Mouse (Mus musculus): ENCODE measurements around the gene Mrps9. TPM values are rescaled to one million over a fixed set of nuclear protein-coding genes. Genes with fewer than 3 reads are reported as not detected.

Mrps9 gene
- total and polyA plus RNA-seq, 3 experiments, result 89.9 to 134 (median 111) TPM

- Histone ChIP-seq H3K4me2 (ENCODE audit: insufficient read depth, low read depth, poor library complexity, severe bottlenecking) (no peak overlapping the region), H3K79me2 (replicated peaks; ENCODE audit: control insufficient read depth, extremely low read depth, insufficient read depth, poor library complexity, severe bottlenecking) (peaks cover 4% of the 10 kb centered on the region; the same call in 1 of the 2 replicates), H3K27ac (ENCODE audit: insufficient read depth, low read depth) (no peak overlapping the region), H3K36me3 (replicated peaks in 1 of 2; ENCODE audit: control insufficient read depth in 1 of 2, insufficient read depth in 1 of 2, low read length in 1 of 2) (peaks cover 14 to 60% of the 10 kb centered on the region in 2 experiments), H3K27me3 (replicated peaks) (no peaks in the 10 kb centered on the region), H3K9me3 (replicated peaks; ENCODE audit: low read length) (no peaks in the 10 kb centered on the region), H3K4me1 (ENCODE audit: control insufficient read depth in 1 of 2, insufficient read depth in 2 of 2) (peaks cover 0 to 3% of the 10 kb centered on the region in 2 experiments; a peak in 2 of 4 replicates), H3K9ac (ENCODE audit: insufficient read depth, low read depth) (no peak overlapping the region), H3K4me3 (replicated peaks in 1 of 3; ENCODE audit: low read depth in 2 of 3, low read length in 2 of 3, poor library complexity in 1 of 3) (no peak overlapping the region)
- no peak for DNase-seq (ENCODE audit: extremely low read depth)
- in situ Hi-C loops (cut with MboI; ENCODE audit: low pct_ligation_motif_present, low pct_unique_long_range_greater_than_20kb, low sequenced_read_pairs), result no loop called here
- TF ChIP-seq ZC3H11A (IDR thresholded peaks at IDR 0.05; ENCODE audit: low read depth, low read length) (no peak), ETS1 (conservative IDR thresholded peaks at IDR 0.05; ENCODE audit: low read depth, low read length) (no peak), PAX5 (IDR thresholded peaks at IDR 0.05; ENCODE audit: low read length) (no peak), SIN3A (IDR thresholded peaks at IDR 0.05; ENCODE audit: low read length) (no peak), MXI1 (IDR thresholded peaks at IDR 0.05; ENCODE audit: low read depth, low read length) (no peak), TBP (conservative IDR thresholded peaks at IDR 0.05; ENCODE audit: low read depth, low read length) (no peak), NRF1 (IDR thresholded peaks at IDR 0.05; ENCODE audit: low read depth, low read length) (no peak), RCOR1 (conservative IDR thresholded peaks at IDR 0.05; ENCODE audit: low read depth, low read length) (no peak)
- dilution Hi-C loops (cut with MboI; ENCODE audit: extremely low pct_ligation_motif_present, extremely low pct_unique_long_range_greater_than_20kb, low sequenced_read_pairs), result no loop called here
Observed at GRCm38 (mm10) chr1:42876463-42877093, 25.5 kb downstream of the Mrps9 start.

GRCm38 (mm10) chr1:42877264-42877663 is 26.2 kb downstream of the Mrps9 start:
- DNase-seq (ENCODE audit: extremely low read depth), result no peak
- Histone ChIP-seq H3K79me2 (replicated peaks; ENCODE audit: control insufficient read depth, extremely low read depth, insufficient read depth, poor library complexity, severe bottlenecking) (peaks cover 4% of the 10 kb centered on the region; the same call in 1 of the 2 replicates), H3K4me2 (ENCODE audit: insufficient read depth, low read depth, poor library complexity, severe bottlenecking) (no peak overlapping the region), H3K9me3 (replicated peaks; ENCODE audit: low read length) (no peaks in the 10 kb centered on the region), H3K4me3 (replicated peaks in 1 of 3; ENCODE audit: low read depth in 2 of 3, low read length in 2 of 3, poor library complexity in 1 of 3) (no peak overlapping the region), H3K4me1 (ENCODE audit: control insufficient read depth in 1 of 2, insufficient read depth in 2 of 2) (peaks cover 0 to 3% of the 10 kb centered on the region in 2 experiments; a peak in 2 of 4 replicates), H3K27me3 (replicated peaks) (no peaks in the 10 kb centered on the region), H3K27ac (ENCODE audit: insufficient read depth, low read depth) (no peak overlapping the region), H3K9ac (ENCODE audit: insufficient read depth, low read depth) (no peak overlapping the region), H3K36me3 (replicated peaks in 1 of 2; ENCODE audit: control insufficient read depth in 1 of 2, insufficient read depth in 1 of 2, low read length in 1 of 2) (peaks cover 14 to 64% of the 10 kb centered on the region in 2 experiments)
- in situ Hi-C loops (cut with MboI; ENCODE audit: low pct_ligation_motif_present, low pct_unique_long_range_greater_than_20kb, low sequenced_read_pairs), result no loop called here
- dilution Hi-C loops (cut with MboI; ENCODE audit: extremely low pct_ligation_motif_present, extremely low pct_unique_long_range_greater_than_20kb, low sequenced_read_pairs), result no loop called here
- TF ChIP-seq MYC (IDR thresholded peaks at IDR 0.05; ENCODE audit: low read depth, low read length), result no peak
- no peak for TF ChIP-seq IRF4 (IDR thresholded peaks at IDR 0.05; ENCODE audit: low read depth, low read length)
- no peak for TF ChIP-seq UBTF (IDR thresholded peaks at IDR 0.05; ENCODE audit: low read depth, low read length)
- no peak for TF ChIP-seq TCF12 (IDR thresholded peaks at IDR 0.05; ENCODE audit: low read depth, low read length)
- TF ChIP-seq JUND (conservative IDR thresholded peaks at IDR 0.05; ENCODE audit: low read depth, low read length), result no peak
- no peak for TF ChIP-seq PAX5 (IDR thresholded peaks at IDR 0.05; ENCODE audit: low read length)
- no peak for TF ChIP-seq SIN3A (IDR thresholded peaks at IDR 0.05; ENCODE audit: low read length)
- TF ChIP-seq CHD1 (IDR thresholded peaks at IDR 0.05; ENCODE audit: low read depth, low read length), result no peak
- no peak for TF ChIP-seq ZKSCAN1 (IDR thresholded peaks at IDR 0.05; ENCODE audit: borderline replicate concordance, low read depth, low read length)
- TF ChIP-seq EP300 (IDR thresholded peaks at IDR 0.05; ENCODE audit: low read length), result no peak
- no peak for TF ChIP-seq MAZ (IDR thresholded peaks at IDR 0.05; ENCODE audit: low read depth, low read length)
- TF ChIP-seq BHLHE40 (IDR thresholded peaks at IDR 0.05; ENCODE audit: low read depth, low read length), result no peak

Data from CH12.LX (cell line).